Mouse (Mus musculus) limb, embryonic 15.5 days (tissue): Measurements from ENCODE around the gene Epha4. TPM values are rescaled to one million over a fixed set of nuclear protein-coding genes. Genes with fewer than 3 reads are reported as not detected.

Source experiments
- ATAC-seq: fragments of 200-750 bp; cut with Nextera tagmentation; 2 replicates; pipeline ENCODE4 v1.8.0; 2017; ENCODE audit warnings: low read depth, moderate TSS enrichment; ENCODE audit not compliant: insufficient number of reproducible peaks, low FRiP score, low TSS enrichment
- H3K27ac ChIP-seq: fragments of 300-500 bp; sonication (generic); 2 replicates; pipeline ENCODE4 v1.5.1; 2015; ENCODE audit warnings: moderate library complexity, mild to moderate bottlenecking, inconsistent platforms
- H3K27me3 ChIP-seq: fragments of 300-500 bp; sonication (generic); 2 replicates; pipeline ENCODE4 v1.6.1; 2015; ENCODE audit warnings: inconsistent platforms
- H3K36me3 ChIP-seq: fragments of 300-500 bp; sonication (generic); 2 replicates; pipeline ENCODE4 v1.6.1; 2015; ENCODE audit warnings: inconsistent platforms
- H3K4me1 ChIP-seq: fragments of 300-500 bp; sonication (generic); 2 replicates; pipeline ENCODE4 v1.6.1; 2015; ENCODE audit warnings: inconsistent platforms
- H3K4me2 ChIP-seq: fragments of 300-500 bp; sonication (generic); 2 replicates; pipeline ENCODE4 v1.6.1; 2015; ENCODE audit warnings: mild to moderate bottlenecking, inconsistent platforms
- H3K4me3 ChIP-seq: fragments of 300-500 bp; sonication (generic); 2 replicates; pipeline ENCODE4 v1.5.1; 2015; ENCODE audit warnings: mild to moderate bottlenecking, inconsistent platforms
- H3K9ac ChIP-seq: fragments of 300-500 bp; sonication (generic); 2 replicates; pipeline ENCODE4 v1.6.1; 2015; ENCODE audit warnings: inconsistent platforms
- H3K9me3 ChIP-seq: fragments of 300-500 bp; sonication (generic); 2 replicates; pipeline ENCODE4 v1.6.1; 2016; ENCODE audit warnings: inconsistent platforms
- WGBS: fragments of 180-500 bp; shearing (Covaris S2); methylation state at CpG from one replicate; pipeline ENCODE4 v1.1.7; 2015; 5-methylcytosine and 5-hydroxymethylcytosine counted together
- polyA plus RNA-seq: library from polyadenylated mRNA; unstranded; fragments of >200 nt; fragmentation: Nextera tagmentation; extraction: Ambion mirVana; gene quantifications from 2 replicates; pipeline ENCODE4 v1.2.1, GENCODE M21; 2015

Epha4 gene
- polyA plus RNA-seq, 1 experiment from 2014 or later: 39.0 TPM

- Histone ChIP-seq H3K9me3 (no peaks in the 10 kb centered on the region), H3K4me2 (no peak overlapping the region), H3K4me1 (peaks cover 2% of the 10 kb centered on the region; the same call in 1 of the 2 replicates), H3K36me3 (no peaks in the 10 kb centered on the region), H3K4me3 (no peak overlapping the region), H3K27me3 (no peaks in the 10 kb centered on the region), H3K27ac (no peak overlapping the region), H3K9ac (no peak overlapping the region)
- WGBS: 88% methylated on average over 3 of the region's 3 CpGs
- no peak for ATAC-seq
Measured at GRCm38 (mm10) chr1:77452721-77453120, 62.2 kb downstream of the Epha4 start.

GRCm38 (mm10) chr1:77451541-77451940, 63.3 kb downstream of the Epha4 start:
- Histone ChIP-seq H3K9me3 (no peaks in the 10 kb centered on the region), H3K27me3 (no peaks in the 10 kb centered on the region), H3K9ac (no peak overlapping the region), H3K4me1 (0 out of 2 replicates have a peak, but pooled peaks cover 5% of the 10 kb centered on the region), H3K4me2 (no peak overlapping the region), H3K27ac (no peak overlapping the region), H3K36me3 (no peaks in the 10 kb centered on the region), H3K4me3 (no peak overlapping the region)
- 76% methylated on average over 3 of the region's 3 CpGs for WGBS
- ATAC-seq: no peak

- Histone ChIP-seq H3K4me3 (no peak overlapping the region), H3K27me3 (no peaks in the 10 kb centered on the region), H3K36me3 (no peaks in the 10 kb centered on the region; the same call in 1 of the 2 replicates), H3K9ac (no peak overlapping the region), H3K4me2 (no peak overlapping the region), H3K4me1 (peaks cover 9% of the 10 kb centered on the region; the same call in 1 of the 2 replicates), H3K9me3 (no peaks in the 10 kb centered on the region), H3K27ac (no peak overlapping the region)
- ATAC-seq: no peak
- 44% methylated on average over 3 of the region's 3 CpGs for WGBS
Measured at GRCm38 (mm10) chr1:77450201-77450600, 64.7 kb downstream of the Epha4 start.

GRCm38 (mm10) chr1:77447061-77447614, 67.8 kb downstream of the Epha4 start:
- no peaks in the 10 kb centered on the region for H3K27me3 ChIP-seq
- H3K27ac ChIP-seq: no peak overlapping the region
- no peak overlapping the region for H3K4me3 ChIP-seq
- H3K9me3 ChIP-seq: no peaks in the 10 kb centered on the region
- peaks cover 12% of the 10 kb centered on the region for H3K36me3 ChIP-seq
- WGBS: 56% methylated on average over 1 of the region's 1 CpGs
- no peak for ATAC-seq
- no peak overlapping the region for H3K9ac ChIP-seq
- peaks cover 13% of the 10 kb centered on the region; the same call in 1 of the 2 replicates for H3K4me1 ChIP-seq
- H3K4me2 ChIP-seq: no peak overlapping the region

- Histone ChIP-seq H3K27me3 (no peaks in the 10 kb centered on the region), H3K4me2 (no peak overlapping the region), H3K36me3 (peaks cover 12% of the 10 kb centered on the region), H3K4me3 (no peak overlapping the region), H3K4me1 (peaks cover 13% of the 10 kb centered on the region; the same call in 1 of the 2 replicates), H3K9me3 (no peaks in the 10 kb centered on the region), H3K9ac (no peak overlapping the region), H3K27ac (no peak overlapping the region)
- WGBS: 63% methylated on average over 12 of the region's 12 CpGs
- ATAC-seq: no peak
Measured at GRCm38 (mm10) chr1:77446438-77446837, 68.5 kb downstream of the Epha4 start.

GRCm38 (mm10) chr1:77444648-77445047, 70.2 kb downstream of the Epha4 start:
- Histone ChIP-seq H3K27me3 (no peaks in the 10 kb centered on the region), H3K36me3 (peaks cover 12% of the 10 kb centered on the region), H3K9ac (no peak overlapping the region), H3K27ac (no peak overlapping the region), H3K9me3 (no peaks in the 10 kb centered on the region), H3K4me3 (no peak overlapping the region), H3K4me1 (peaks cover 15% of the 10 kb centered on the region; the same call in 1 of the 2 replicates), H3K4me2 (no peak overlapping the region)
- 83% methylated on average over 9 of the region's 9 CpGs for WGBS
- ATAC-seq: no peak

GRCm38 (mm10) chr1:77441987-77442386, 72.9 kb downstream of the Epha4 start:
- H3K9ac ChIP-seq: no peak overlapping the region
- ATAC-seq: no peak
- H3K4me1 ChIP-seq: peaks cover 13% of the 10 kb centered on the region; the same call in 1 of the 2 replicates

GRCm38 (mm10) chr1:77441401-77441800, 73.5 kb downstream of the Epha4 start:
- no peak for ATAC-seq
- Histone ChIP-seq H3K4me2 (no peak overlapping the region), H3K36me3 (peaks cover 12% of the 10 kb centered on the region), H3K27me3 (no peaks in the 10 kb centered on the region), H3K9ac (no peak overlapping the region), H3K9me3 (no peaks in the 10 kb centered on the region), H3K4me1 (peaks cover 9% of the 10 kb centered on the region; the same call in 1 of the 2 replicates), H3K4me3 (no peak overlapping the region), H3K27ac (no peak overlapping the region)
- 42% methylated on average over 4 of the region's 4 CpGs for WGBS

More at GRCm38 (mm10) chr1:77441987-77442386, 72.9 kb downstream of the Epha4 start:
- H3K27me3 ChIP-seq: no peaks in the 10 kb centered on the region
- WGBS: 37% methylated on average over 4 of the region's 4 CpGs
- H3K9me3 ChIP-seq: no peaks in the 10 kb centered on the region
- H3K27ac ChIP-seq: no peak overlapping the region
- H3K4me2 ChIP-seq: no peak overlapping the region
- peaks cover 12% of the 10 kb centered on the region for H3K36me3 ChIP-seq
- no peak overlapping the region for H3K4me3 ChIP-seq

GRCm38 (mm10) chr1:77440512-77440911, 74.4 kb downstream of the Epha4 start:
- H3K4me3 ChIP-seq: no peak overlapping the region
- H3K27ac ChIP-seq: no peak overlapping the region
- no peak for ATAC-seq
- H3K9ac ChIP-seq: no peak overlapping the region
- WGBS: 50% methylated on average over 10 of the region's 10 CpGs
- 0 out of 2 replicates have a peak, but pooled peaks cover 7% of the 10 kb centered on the region for H3K4me1 ChIP-seq
- peaks cover 12% of the 10 kb centered on the region for H3K36me3 ChIP-seq
- no peak overlapping the region for H3K4me2 ChIP-seq
- no peaks in the 10 kb centered on the region for H3K27me3 ChIP-seq
- H3K9me3 ChIP-seq: no peaks in the 10 kb centered on the region

GRCm38 (mm10) chr1:77439383-77440074, 75.4 kb downstream of the Epha4 start:
- ATAC-seq: no peak
- Histone ChIP-seq H3K4me3 (no peak overlapping the region), H3K4me1 (0 out of 2 replicates have a peak, but pooled peaks cover 2% of the 10 kb centered on the region), H3K36me3 (peaks cover 12% of the 10 kb centered on the region), H3K9me3 (no peaks in the 10 kb centered on the region), H3K9ac (no peak overlapping the region), H3K4me2 (no peak overlapping the region), H3K27me3 (no peaks in the 10 kb centered on the region), H3K27ac (no peak overlapping the region)
- 82% methylated on average over 3 of the region's 3 CpGs for WGBS

GRCm38 (mm10) chr1:77438639-77439038, 76.2 kb downstream of the Epha4 start:
- WGBS: 59% methylated on average over 4 of the region's 4 CpGs
- Histone ChIP-seq H3K4me2 (no peak overlapping the region), H3K27me3 (no peaks in the 10 kb centered on the region), H3K4me3 (no peak overlapping the region), H3K4me1 (0 out of 2 replicates have a peak, but pooled peaks cover 2% of the 10 kb centered on the region), H3K36me3 (peaks cover 4% of the 10 kb centered on the region), H3K9ac (no peak overlapping the region), H3K27ac (no peak overlapping the region), H3K9me3 (no peaks in the 10 kb centered on the region)
- ATAC-seq: no peak

- no peak overlapping the region for H3K4me3 ChIP-seq
- H3K27ac ChIP-seq: no peak overlapping the region
- ATAC-seq: no peak
- 0 out of 2 replicates have a peak, but pooled peaks cover 2% of the 10 kb centered on the region for H3K4me1 ChIP-seq
- no peaks in the 10 kb centered on the region for H3K9me3 ChIP-seq
- H3K4me2 ChIP-seq: no peak overlapping the region
- peaks cover 3% of the 10 kb centered on the region for H3K36me3 ChIP-seq
- no peaks in the 10 kb centered on the region for H3K27me3 ChIP-seq
- 86% methylated on average over 10 of the region's 10 CpGs for WGBS
- no peak overlapping the region for H3K9ac ChIP-seq
Measured at GRCm38 (mm10) chr1:77437881-77438610, 76.8 kb downstream of the Epha4 start.
